Mouse (Mus musculus): ENCODE data around the gene Catsper3.

- TF ChIP-seq CTCF (IDR thresholded peaks at IDR 0.05; ENCODE audit: extremely low read depth, insufficient read length, insufficient replicate concordance, low read depth, low read length), result no peak
- no peak for TF ChIP-seq POLR2A (IDR thresholded peaks at IDR 0.05; ENCODE audit: low read depth, low read length)
These were observed 29.2 kb downstream of the Catsper3 start for GRCm38 (mm10) chr13:55813490-55814016.

Measured in small intestine, adult 2 months (tissue).